Mouse (Mus musculus) megakaryocyte progenitor cell, adult 5-6 weeks (primary cell): ENCODE results near the gene Gpr132. TPM values are rescaled to one million over a fixed set of nuclear protein-coding genes. Genes with fewer than 3 reads are reported as not detected.
"Not testable (repeated sequence)": the region's sequence is repeated elsewhere in the genome, so short reads cannot be mapped to it uniquely, and the experiment has no call there.

Experiments used
- ATAC-seq: replicated peaks from 2 replicates; pipeline ENCODE4 v1.8.0; 2016; ENCODE audit warnings: mild to moderate bottlenecking, moderate TSS enrichment, inconsistent platforms; ENCODE audit not compliant: poor library complexity
- total RNA-seq, 2 experiments: library from RNA; stranded (forward) in 1 of 2; stranded (reverse) in 1 of 2; fragments of 157-497, 149-512 nt in 1 of 2; fragments of 200-1000 nt in 1 of 2; gene quantifications; 2 replicates each; pipeline versions ENCODE4 v1.2.3 to v1.2.4; 2015 to 2017

The Gpr132 gene
- total RNA-seq, 2 experiments from 2014 or later = 6.1 to 14.1 TPM

GRCm38 (mm10) chr12:112822676-112823075, 45.4 kb downstream of the Gpr132 start:
- no peak for ATAC-seq

GRCm38 (mm10) chr12:112821974-112822373, 46.1 kb downstream of the Gpr132 start:
- ATAC-seq = peak; percentile 37; the same call in 1 of the 2 replicates

- ATAC-seq = no peak
These were observed 46.8 kb downstream of the Gpr132 start for GRCm38 (mm10) chr12:112821216-112821615.

GRCm38 (mm10) chr12:112820401-112820999, 47.5 kb downstream of the Gpr132 start:
- no peak for ATAC-seq

GRCm38 (mm10) chr12:112819057-112819662, 48.9 kb downstream of the Gpr132 start:
- no peak for ATAC-seq

GRCm38 (mm10) chr12:112816866-112817265, 51.2 kb downstream of the Gpr132 start:
- not testable (repeated sequence) for ATAC-seq

- ATAC-seq = peak; percentile 89
These were observed 51.7 kb downstream of the Gpr132 start for GRCm38 (mm10) chr12:112816294-112816693.

GRCm38 (mm10) chr12:112814682-112815470, 53.2 kb downstream of the Gpr132 start:
- no peak for ATAC-seq

- no peak for ATAC-seq
These were observed 54.7 kb downstream of the Gpr132 start for GRCm38 (mm10) chr12:112813370-112813769.

GRCm38 (mm10) chr12:112810092-112810885, 57.7 kb downstream of the Gpr132 start:
- ATAC-seq = no peak

- ATAC-seq = no peak
These were observed 58.4 kb downstream of the Gpr132 start for GRCm38 (mm10) chr12:112809641-112810040.

GRCm38 (mm10) chr12:112808587-112809364, 59.3 kb downstream of the Gpr132 start, which contains the start of gene Clba1:
Clba1 (plus strand) TSS chr12:112808937.
- peak; percentile 93 for ATAC-seq

- ATAC-seq = no peak
These were observed 59.8 kb downstream of the Gpr132 start for GRCm38 (mm10) chr12:112808212-112808586.

GRCm38 (mm10) chr12:112807796-112808195, 60.2 kb downstream of the Gpr132 start:
- ATAC-seq = no peak

- ATAC-seq = no peak
These were observed 62.0 kb downstream of the Gpr132 start for GRCm38 (mm10) chr12:112806044-112806443.

- no peak for ATAC-seq
These were observed 64.0 kb downstream of the Gpr132 start for GRCm38 (mm10) chr12:112804046-112804445.

- ATAC-seq = no peak
These were observed 65.1 kb downstream of the Gpr132 start for GRCm38 (mm10) chr12:112802917-112803316.

GRCm38 (mm10) chr12:112801864-112802846, 65.9 kb downstream of the Gpr132 start, which contains the start of gene Ahnak2:
Ahnak2 (minus strand) TSS chr12:112802657.
- no peak for ATAC-seq
